ENCODE assay signal across 28 mouse cellular contexts in the genomic region with DNA sequence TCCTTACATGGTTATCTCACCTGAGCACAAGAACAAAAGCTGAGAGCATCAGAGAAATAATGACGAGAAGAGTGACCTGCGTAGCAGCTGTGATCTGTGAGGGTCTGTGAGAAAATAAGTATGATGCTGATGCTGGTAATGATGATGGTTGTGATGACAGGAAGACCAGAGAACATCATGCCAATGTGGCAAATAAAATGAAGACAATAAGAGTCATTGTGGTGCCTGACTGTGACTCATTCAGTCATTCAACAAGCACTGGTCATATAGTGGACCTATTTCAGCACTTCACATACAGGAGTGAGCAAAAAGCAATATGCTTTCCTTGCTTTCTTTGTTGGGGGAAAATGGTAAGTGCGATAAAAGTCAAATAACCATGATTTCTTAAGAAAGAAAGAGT.
"Had no signal": no experiment of that assay in that cellular context is flagged by ENCODE, and none has a peak within 500 bp of the region (broad histone marks: within the 10 kb centered on the region; RNA-seq: fewer than 3 reads in every experiment).

No protein-coding gene starts in this region.

- H3K4me1 ChIP-seq: limb, embryonic 10.5 days; limb, embryonic 12.5 days; limb, embryonic 13.5 days; limb, embryonic 15.5 days; liver, embryonic 12.5 days; liver, embryonic 13.5 days; liver, embryonic 15.5 days; lung, embryonic 15.5 days; megakaryocyte, embryonic 14.5 days; midbrain, embryonic 10.5 days; midbrain, embryonic 12.5 days; midbrain, embryonic 13.5 days; midbrain, embryonic 15.5 days; neural tube, embryonic 12.5 days had no signal

- H3K27me3 ChIP-seq: limb, embryonic 12.5 days; limb, embryonic 13.5 days; limb, embryonic 15.5 days; liver, embryonic 12.5 days; liver, embryonic 13.5 days; liver, embryonic 15.5 days; lung, embryonic 15.5 days; megakaryocyte, embryonic 14.5 days; midbrain, embryonic 12.5 days; midbrain, embryonic 13.5 days; midbrain, embryonic 15.5 days; neural tube, embryonic 12.5 days had no signal

- DNase-seq: left cerebral cortex, postnatal 4 days; liver; liver, embryonic 13.5 days; liver, postnatal 0 days; lung, adult 18-20 months; lung, adult 2 months; lung, embryonic 14.5 days; lung, postnatal 14 days; lung, postnatal 36 days; lung, postnatal 4 days; midbrain, embryonic 14.5 days had no signal

- H3K27ac ChIP-seq: limb, embryonic 10.5 days; limb, embryonic 12.5 days; limb, embryonic 13.5 days; limb, embryonic 15.5 days; liver, embryonic 12.5 days; liver, embryonic 13.5 days; liver, embryonic 14.5 days; liver, embryonic 15.5 days; lung, embryonic 15.5 days; macrophage; midbrain, embryonic 10.5 days; midbrain, embryonic 12.5 days; midbrain, embryonic 13.5 days; midbrain, embryonic 15.5 days; neural tube, embryonic 12.5 days had no signal

- H3K4me3 ChIP-seq: limb, embryonic 10.5 days; limb, embryonic 12.5 days; limb, embryonic 13.5 days; limb, embryonic 15.5 days; liver, embryonic 12.5 days; liver, embryonic 13.5 days; liver, embryonic 15.5 days; lung, embryonic 15.5 days; megakaryocyte, embryonic 14.5 days; midbrain, embryonic 10.5 days; midbrain, embryonic 12.5 days; midbrain, embryonic 13.5 days; midbrain, embryonic 15.5 days; neural tube, embryonic 12.5 days had no signal

- H3K36me3 ChIP-seq: limb, embryonic 10.5 days; limb, embryonic 12.5 days; limb, embryonic 13.5 days; limb, embryonic 15.5 days; liver, embryonic 12.5 days; liver, embryonic 13.5 days; liver, embryonic 15.5 days; lung, embryonic 15.5 days; midbrain, embryonic 10.5 days; midbrain, embryonic 12.5 days; midbrain, embryonic 13.5 days; midbrain, embryonic 15.5 days; neural tube, embryonic 12.5 days had no signal

- H3K4me2 ChIP-seq: limb, embryonic 12.5 days; limb, embryonic 13.5 days; limb, embryonic 15.5 days; liver, embryonic 11.5 days; liver, embryonic 12.5 days; liver, embryonic 13.5 days; liver, embryonic 15.5 days; lung, embryonic 14.5 days; lung, embryonic 15.5 days; midbrain, embryonic 11.5 days; midbrain, embryonic 12.5 days; midbrain, embryonic 13.5 days; midbrain, embryonic 15.5 days; neural tube, embryonic 12.5 days had no signal
